Comparison of ENCODE assay signal across 10 mouse cellular contexts in the genomic region with DNA sequence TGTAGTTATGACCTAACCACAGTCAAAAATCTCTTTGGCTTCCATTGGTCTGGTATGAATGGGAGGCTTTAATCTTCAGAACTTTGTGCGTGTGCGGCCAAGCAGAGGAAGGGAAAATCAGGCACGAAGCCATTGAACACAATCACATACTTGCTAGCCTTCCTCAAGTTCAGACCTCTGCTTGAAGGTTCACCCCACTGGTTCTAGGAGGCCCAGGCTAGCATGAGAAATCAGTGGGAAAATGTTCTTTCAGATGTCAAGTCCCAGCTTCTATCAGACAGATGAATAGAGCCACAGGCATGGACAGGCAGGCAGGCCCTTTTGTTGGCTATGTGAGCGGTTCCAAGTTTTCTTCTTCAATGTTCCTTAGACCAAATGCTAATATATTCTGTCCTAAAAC.
"Had no signal": no experiment of that assay in that cellular context is flagged by ENCODE, and none has a peak within 500 bp of the region (broad histone marks: within the 10 kb centered on the region; RNA-seq: fewer than 3 reads in every experiment).

No protein-coding gene starts in this region.

- H3K9ac ChIP-seq: kidney, embryonic 15.5 days; liver, embryonic 13.5 days had no signal

- H3K36me3 ChIP-seq: kidney, embryonic 15.5 days; liver, embryonic 13.5 days had no signal

- H3K27me3 ChIP-seq: kidney, embryonic 15.5 days; liver, embryonic 13.5 days had no signal

- H3K9me3 ChIP-seq: kidney, embryonic 15.5 days; liver, embryonic 13.5 days had no signal

- H3K4me1 ChIP-seq: kidney, embryonic 15.5 days; liver, embryonic 13.5 days had no signal

- H3K4me2 ChIP-seq: kidney, embryonic 15.5 days; liver, embryonic 13.5 days; midbrain, embryonic 11.5 days had no signal

- H3K4me3 ChIP-seq: kidney, embryonic 15.5 days; left cerebral cortex, adult 2 months; liver, embryonic 13.5 days had no signal

- DNase-seq: layer of hippocampus, postnatal 36 days; liver, embryonic 13.5 days; midbrain, embryonic 14.5 days; right cerebral cortex, adult 18-20 months; right cerebral cortex, postnatal 14 days; right cerebral cortex, postnatal 4 days; thymus, postnatal 25 days had no signal

- H3K27ac ChIP-seq: kidney, embryonic 15.5 days; left cerebral cortex, adult 2 months; liver, embryonic 13.5 days had no signal
